Mouse (Mus musculus) neural tube, embryonic 14.5 days (tissue): ENCODE measurements at regions not wholly inside any gene's neighbourhood (a gene's known extent, or its start where the extent isn't known, plus 50 kb on each side); places are given as distances from the start of the nearest gene placed in this dataset.

ENCODE experiments used
- ATAC-seq: fragments of 200-750 bp; cut with Nextera tagmentation; 2 replicates; pipeline ENCODE4 v1.8.0; 2017; ENCODE audit warnings: low read depth, mild to moderate bottlenecking, moderate TSS enrichment, moderate library complexity
- H3K27ac ChIP-seq: fragments of 300-500 bp; sonication (generic); 2 replicates; pipeline ENCODE4 v1.5.1; 2014; ENCODE audit warnings: low read depth, mild to moderate bottlenecking, control low read depth, low read length, moderate library complexity, mixed read lengths
- H3K27me3 ChIP-seq: fragments of 300-500 bp; sonication (generic); 2 replicates; pipeline ENCODE4 v1.6.1; 2014; ENCODE audit warnings: low read length; ENCODE audit not compliant: control insufficient read depth, insufficient read depth
- H3K36me3 ChIP-seq: fragments of 300-500 bp; sonication (generic); 2 replicates; pipeline ENCODE4 v1.6.1; 2014; ENCODE audit warnings: low read length, mixed read lengths; ENCODE audit not compliant: control insufficient read depth, insufficient read depth
- H3K4me1 ChIP-seq: fragments of 300-500 bp; sonication (generic); 2 replicates; pipeline ENCODE4 v1.6.1; 2014; ENCODE audit warnings: low read length; ENCODE audit not compliant: control insufficient read depth, insufficient read depth
- H3K4me2 ChIP-seq: fragments of 300-500 bp; sonication (generic); 2 replicates; pipeline ENCODE4 v1.6.1; 2014; ENCODE audit warnings: mild to moderate bottlenecking, low read depth, low read length, control low read depth
- H3K4me3 ChIP-seq: fragments of 300-500 bp; sonication (generic); 2 replicates; pipeline ENCODE4 v1.5.1; 2014; ENCODE audit warnings: low read depth, low read length, control low read depth, mixed read lengths
- H3K9ac ChIP-seq: fragments of 300-500 bp; sonication (generic); replicated peaks from 2 replicates; pipeline ENCODE4 v1.6.1; 2014; ENCODE audit warnings: low read depth, mild to moderate bottlenecking, control low read depth, low read length, mixed read lengths
- H3K9me3 ChIP-seq: fragments of 300-500 bp; sonication (generic); 2 replicates; pipeline ENCODE4 v1.6.1; 2016; ENCODE audit warnings: low read length; ENCODE audit not compliant: control insufficient read depth
- WGBS: fragments of 180-500 bp; shearing (Covaris S2); extraction: QIAGEN DNeasy Blood & Tissue Kit; methylation state at CpG from one replicate; pipeline ENCODE4 v1.1.7; 2014; 5-methylcytosine and 5-hydroxymethylcytosine counted together

GRCm38 (mm10) chr13:28507783-28508182, 250.5 kb downstream of the Gm11361 start:
- H3K4me3 ChIP-seq: no peak overlapping the region
- no peaks in the 10 kb centered on the region for H3K9me3 ChIP-seq
- no peaks in the 10 kb centered on the region for H3K27me3 ChIP-seq
- no peaks in the 10 kb centered on the region for H3K36me3 ChIP-seq
- no peak overlapping the region for H3K9ac ChIP-seq
- WGBS: 71% methylated on average over 5 of the region's 5 CpGs
- no peak overlapping the region for H3K27ac ChIP-seq
- H3K4me2 ChIP-seq: no peak overlapping the region
- peaks cover 4% of the 10 kb centered on the region; the same call in 1 of the 2 replicates for H3K4me1 ChIP-seq
- ATAC-seq: no peak

GRCm38 (mm10) chr13:28504340-28504739, 247.0 kb downstream of the Gm11361 start:
- Histone ChIP-seq H3K4me1 (no peaks in the 10 kb centered on the region), H3K27ac (no peak overlapping the region), H3K4me2 (no peak overlapping the region), H3K4me3 (no peak overlapping the region), H3K9ac (no peak overlapping the region), H3K36me3 (no peaks in the 10 kb centered on the region), H3K27me3 (no peaks in the 10 kb centered on the region), H3K9me3 (no peaks in the 10 kb centered on the region)
- ATAC-seq: no peak
- 78% methylated on average over 3 of the region's 3 CpGs for WGBS

DNA sequence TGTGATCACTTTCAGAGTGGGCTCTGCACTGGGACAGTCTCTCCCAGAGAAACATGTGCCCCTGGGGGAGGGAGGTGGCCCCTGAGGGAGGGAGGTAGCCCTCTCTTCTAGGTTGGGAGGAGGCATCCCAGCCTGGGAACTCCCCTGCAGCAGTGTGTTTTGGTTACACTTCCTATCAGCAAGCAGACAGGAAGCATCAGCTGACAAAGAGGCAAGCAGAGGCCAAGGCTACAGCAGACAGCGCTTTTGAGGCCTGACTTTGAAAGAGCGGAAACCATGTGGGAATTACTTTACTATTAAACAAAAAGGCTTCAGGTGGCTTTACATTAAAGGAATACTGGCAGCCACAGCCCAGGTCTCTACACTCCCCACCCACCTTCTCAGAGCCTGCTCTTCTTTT, 244.8 kb downstream of the Gm11361 start:
- H3K36me3 ChIP-seq: no peaks in the 10 kb centered on the region
- no peak for ATAC-seq
- no peak overlapping the region for H3K4me3 ChIP-seq
- no peaks in the 10 kb centered on the region for H3K27me3 ChIP-seq
- H3K9me3 ChIP-seq: no peaks in the 10 kb centered on the region
- no peak overlapping the region for H3K27ac ChIP-seq
- WGBS: 73% methylated on average over 2 of the region's 2 CpGs
- H3K9ac ChIP-seq: no peak overlapping the region
- H3K4me1 ChIP-seq: no peaks in the 10 kb centered on the region
- H3K4me2 ChIP-seq: no peak overlapping the region

DNA sequence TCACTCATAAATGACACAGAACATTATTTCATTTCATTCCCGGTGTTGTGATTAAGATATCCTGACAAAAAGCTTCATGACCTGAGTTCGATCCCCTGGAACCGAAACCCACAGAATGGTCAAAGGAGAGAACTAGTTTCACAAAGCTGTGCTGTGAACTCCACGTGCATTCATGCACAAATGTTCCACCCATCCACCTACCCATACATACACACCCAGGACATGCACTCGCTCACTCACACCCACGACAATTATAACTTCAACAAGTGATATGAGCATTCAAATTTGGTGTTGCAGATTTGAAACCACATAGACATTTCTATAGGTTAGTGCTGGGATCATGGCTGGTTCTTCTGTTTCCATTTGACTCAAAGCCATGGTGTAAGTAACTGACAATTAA, 243.4 kb downstream of the Gm11361 start:
- no peaks in the 10 kb centered on the region for H3K9me3 ChIP-seq
- no peak overlapping the region for H3K9ac ChIP-seq

GRCm38 (mm10) chr13:28497483-28497882, 240.2 kb downstream of the Gm11361 start:
- Histone ChIP-seq H3K9me3 (no peaks in the 10 kb centered on the region), H3K9ac (no peak overlapping the region), H3K4me3 (no peak overlapping the region), H3K4me1 (no peaks in the 10 kb centered on the region), H3K4me2 (no peak overlapping the region), H3K27ac (no peak overlapping the region), H3K36me3 (no peaks in the 10 kb centered on the region), H3K27me3 (no peaks in the 10 kb centered on the region)
- 96% methylated on average over 4 of the region's 4 CpGs for WGBS
- no peak for ATAC-seq

More for the DNA sequence above, 243.4 kb downstream of the Gm11361 start:
- Histone ChIP-seq H3K36me3 (no peaks in the 10 kb centered on the region), H3K4me1 (no peaks in the 10 kb centered on the region), H3K27me3 (no peaks in the 10 kb centered on the region), H3K4me3 (no peak overlapping the region), H3K27ac (no peak overlapping the region), H3K4me2 (no peak overlapping the region)
- 96% methylated on average over 6 of the region's 6 CpGs for WGBS
- no peak for ATAC-seq

DNA sequence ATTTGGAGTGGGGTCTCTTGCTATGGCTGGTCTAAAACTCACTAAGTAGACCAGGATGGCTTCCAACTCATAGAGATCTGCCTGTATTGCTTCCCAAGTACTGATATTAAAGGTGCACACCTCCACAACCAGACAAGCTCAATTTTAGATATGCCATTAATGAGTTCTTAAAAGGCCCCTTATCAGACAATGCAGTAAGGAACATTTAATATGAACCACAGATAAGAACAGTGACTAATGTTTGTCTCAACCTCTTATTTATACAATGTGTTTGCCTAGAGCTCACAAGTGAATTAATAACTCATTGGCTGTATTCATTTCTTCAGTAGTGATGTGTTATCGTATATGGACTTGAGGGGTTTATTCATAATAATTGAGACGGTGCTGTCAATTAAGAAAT, 234.7 kb downstream of the Gm11361 start:
- WGBS: 93% methylated on average over 2 of the region's 2 CpGs
- Histone ChIP-seq H3K27ac (no peak overlapping the region), H3K27me3 (no peaks in the 10 kb centered on the region), H3K9me3 (no peaks in the 10 kb centered on the region), H3K36me3 (no peaks in the 10 kb centered on the region), H3K9ac (no peak overlapping the region), H3K4me2 (no peak overlapping the region), H3K4me3 (no peak overlapping the region), H3K4me1 (no peaks in the 10 kb centered on the region)
- ATAC-seq: no peak

DNA sequence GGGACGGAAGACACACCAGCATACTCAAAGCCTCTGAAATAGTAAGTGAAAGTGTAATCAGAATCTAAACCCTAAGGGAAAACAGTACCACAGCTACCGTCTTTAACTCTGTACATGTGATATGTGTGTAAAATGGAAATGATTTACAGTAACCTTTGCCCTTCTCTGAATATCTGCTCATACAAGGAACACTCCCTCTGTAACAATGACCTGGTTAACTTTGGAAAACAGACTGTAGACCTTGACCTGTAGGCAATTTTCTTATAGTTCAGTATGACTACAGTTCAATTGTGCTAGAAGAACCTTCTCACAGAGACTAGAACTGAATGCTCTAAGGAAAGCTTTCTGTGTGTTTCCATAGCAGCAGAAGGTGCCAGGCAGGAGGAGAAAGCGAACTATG, 226.4 kb downstream of the Gm11361 start:
- Histone ChIP-seq H3K4me1 (no peaks in the 10 kb centered on the region), H3K9me3 (no peaks in the 10 kb centered on the region), H3K9ac (no peak overlapping the region), H3K27me3 (no peaks in the 10 kb centered on the region), H3K27ac (no peak overlapping the region), H3K4me3 (no peak overlapping the region), H3K36me3 (no peaks in the 10 kb centered on the region), H3K4me2 (no peak overlapping the region)
- WGBS: 67% methylated on average over 3 of the region's 3 CpGs
- no peak for ATAC-seq

DNA sequence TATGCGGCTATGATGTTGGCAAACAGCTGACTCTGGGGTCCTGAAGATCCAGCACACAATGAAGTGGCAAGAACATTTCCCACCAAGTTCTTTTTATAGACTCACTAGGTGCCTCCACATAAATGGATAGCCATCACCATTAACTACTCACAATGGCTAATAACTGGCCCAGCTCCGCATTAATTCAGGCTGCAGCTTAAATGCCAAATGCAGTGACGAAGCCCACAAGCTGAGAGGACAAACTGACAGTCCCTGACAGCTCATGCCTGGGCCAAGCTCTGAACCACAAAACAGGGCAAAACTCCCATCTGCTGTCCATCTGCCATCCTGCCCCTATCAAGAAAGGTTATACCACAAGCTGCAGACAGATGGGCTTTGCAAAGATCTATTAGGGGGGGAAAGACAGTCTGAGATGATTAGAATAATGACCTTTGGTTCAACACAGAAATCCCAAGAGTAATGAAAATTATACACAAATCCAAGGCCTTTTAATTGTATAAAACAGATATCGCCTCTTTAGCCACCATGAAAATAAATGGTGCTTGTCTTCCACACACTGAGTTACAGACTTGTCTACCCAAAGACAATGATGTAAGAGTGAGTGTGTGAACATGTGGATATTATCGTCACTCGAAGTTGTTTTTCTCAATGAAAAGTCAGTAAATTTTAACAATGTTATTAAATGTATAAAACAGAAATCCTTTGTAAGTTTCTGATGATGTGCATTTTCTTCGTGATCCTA, 224.1 kb downstream of the Gm11361 start:
- peak; percentile 58; the same call in 1 of the 2 replicates for ATAC-seq
- 44% methylated on average over 7 of the region's 7 CpGs for WGBS

DNA sequence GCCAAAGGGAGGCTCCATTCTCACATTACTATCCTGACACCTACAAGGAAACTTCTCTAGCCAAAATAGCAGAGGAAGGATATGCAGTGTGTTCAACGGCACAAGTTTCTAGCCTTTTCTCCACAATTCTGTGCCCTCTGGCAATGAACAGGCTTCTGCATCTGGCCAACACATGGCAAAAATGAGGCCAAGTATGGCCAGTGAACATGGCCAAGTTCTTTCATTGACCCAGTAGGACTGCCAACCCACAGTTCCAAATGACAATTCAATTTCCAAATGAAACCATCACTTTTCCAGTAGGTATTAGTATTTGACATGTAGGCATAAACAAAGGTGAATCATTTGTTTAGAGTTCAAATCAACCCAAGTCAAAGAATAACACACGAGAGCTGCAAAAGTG, 208.8 kb downstream of the Gm11361 start:
- no peak for ATAC-seq
- WGBS: 92% methylated on average over 2 of the region's 2 CpGs

More for the DNA sequence above, 224.1 kb downstream of the Gm11361 start:
- Histone ChIP-seq H3K4me2 (no peak overlapping the region), H3K4me3 (no peak overlapping the region), H3K9me3 (no peaks in the 10 kb centered on the region), H3K36me3 (no peaks in the 10 kb centered on the region), H3K9ac (no peak overlapping the region), H3K27me3 (no peaks in the 10 kb centered on the region), H3K27ac (no peak overlapping the region), H3K4me1 (no peaks in the 10 kb centered on the region)

More for the DNA sequence above, 208.8 kb downstream of the Gm11361 start:
- no peak overlapping the region for H3K4me3 ChIP-seq
- no peak overlapping the region for H3K9ac ChIP-seq
- no peaks in the 10 kb centered on the region for H3K9me3 ChIP-seq
- no peaks in the 10 kb centered on the region for H3K4me1 ChIP-seq
- H3K27me3 ChIP-seq: no peaks in the 10 kb centered on the region
- no peaks in the 10 kb centered on the region for H3K36me3 ChIP-seq
- peak overlapping the region; percentile 40 for H3K27ac ChIP-seq
- H3K4me2 ChIP-seq: no peak overlapping the region
